Mouse (Mus musculus) heart, postnatal 10 days (tissue): ENCODE results near the gene Ccdc92b. TPM values are rescaled to one million over a fixed set of nuclear protein-coding genes. Genes with fewer than 3 reads are reported as not detected.

Source experiments
- DNase-seq, 2 experiments: peaks; one replicate each; pipeline ENCODE4 v3.0.0; 2021
- intact Hi-C: fragments of 180-260 bp; cut with DNase I; formaldehyde crosslinking; loops from one replicate; pipeline ENCODE4 v1.15.1; 2025
- total RNA-seq, 2 experiments: library from RNA; stranded (reverse); gene quantifications; 2 replicates each; pipeline ENCODE4 v1.2.3; 2021

The Ccdc92b gene
- total RNA-seq, 2 experiments from 2014 or later = 0.45 to 0.52 TPM

DNA sequence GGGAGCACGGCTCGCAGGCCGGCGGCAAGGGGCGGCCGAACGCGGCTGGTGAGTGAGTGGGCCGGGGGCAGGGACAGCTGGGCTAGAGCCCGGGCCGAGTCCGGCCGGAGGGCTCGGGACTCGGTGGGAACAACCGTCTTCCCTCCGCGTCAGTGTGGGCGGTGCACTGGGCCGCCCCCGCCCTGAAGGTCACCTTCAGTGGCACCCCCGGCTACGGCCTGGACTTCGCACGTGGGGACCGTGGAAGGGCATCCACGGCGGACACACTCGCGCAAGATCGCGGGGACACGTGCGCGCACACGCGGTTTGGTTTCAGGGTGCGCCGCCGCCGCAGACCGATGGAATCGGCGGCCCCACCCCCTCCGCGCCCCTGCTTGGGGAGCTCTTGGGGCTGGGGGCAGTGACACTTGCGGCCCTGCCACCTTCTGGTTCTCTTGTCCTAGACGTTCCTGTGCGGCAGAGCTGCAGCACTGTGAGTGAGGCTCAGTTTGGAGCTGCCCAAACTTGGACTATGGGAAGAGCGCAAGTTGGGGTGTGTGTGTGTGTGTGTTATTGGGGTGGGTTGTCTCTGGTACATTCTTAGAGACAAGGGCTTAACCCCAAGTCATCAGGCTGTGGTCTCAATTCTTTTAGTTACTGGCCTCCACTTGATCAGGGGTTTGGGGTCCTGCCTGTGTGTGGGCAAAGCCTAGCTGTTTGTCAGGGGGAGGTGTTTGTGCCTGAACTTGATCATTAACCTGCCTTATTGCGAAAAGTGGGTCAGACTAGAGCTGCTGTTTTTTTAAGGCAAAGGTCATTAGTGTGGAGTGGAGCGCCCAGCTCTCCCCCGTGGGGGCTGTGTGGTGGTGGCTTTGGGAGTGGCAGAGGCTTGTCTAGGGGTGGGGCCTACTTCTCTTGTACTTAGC, 30.5 kb downstream of the Ccdc92b start:
- intact Hi-C loops = no loop called here
- peak; percentile 36 to 48 for DNase-seq

DNA sequence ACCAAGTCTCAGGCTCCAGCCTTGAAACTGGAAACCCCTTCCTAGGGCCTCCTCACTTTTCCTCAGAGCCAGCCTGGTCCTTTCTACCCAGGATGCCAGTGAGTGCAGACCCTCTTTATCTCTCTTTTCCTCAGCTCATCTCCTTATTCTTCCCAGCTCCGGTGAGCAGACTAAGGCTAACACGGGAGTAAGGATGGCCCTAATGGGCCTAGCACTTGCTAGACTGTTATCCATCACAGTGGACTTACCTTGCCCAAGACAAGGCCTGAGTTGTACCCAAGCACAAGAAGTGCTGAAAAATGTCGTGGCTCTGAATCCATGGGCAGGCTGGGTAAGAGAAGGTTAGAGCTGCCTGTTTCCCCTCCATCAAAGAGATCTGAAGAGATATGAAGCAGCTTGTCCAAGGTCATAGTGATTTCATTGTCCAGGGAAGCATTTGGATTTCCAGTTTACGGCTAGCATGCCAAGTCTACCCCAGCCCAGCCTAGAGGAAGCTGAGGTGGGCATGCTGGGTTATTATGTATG, 31.2 kb downstream of the Ccdc92b start:
- intact Hi-C loops = no loop called here
- no peak for DNase-seq

DNA sequence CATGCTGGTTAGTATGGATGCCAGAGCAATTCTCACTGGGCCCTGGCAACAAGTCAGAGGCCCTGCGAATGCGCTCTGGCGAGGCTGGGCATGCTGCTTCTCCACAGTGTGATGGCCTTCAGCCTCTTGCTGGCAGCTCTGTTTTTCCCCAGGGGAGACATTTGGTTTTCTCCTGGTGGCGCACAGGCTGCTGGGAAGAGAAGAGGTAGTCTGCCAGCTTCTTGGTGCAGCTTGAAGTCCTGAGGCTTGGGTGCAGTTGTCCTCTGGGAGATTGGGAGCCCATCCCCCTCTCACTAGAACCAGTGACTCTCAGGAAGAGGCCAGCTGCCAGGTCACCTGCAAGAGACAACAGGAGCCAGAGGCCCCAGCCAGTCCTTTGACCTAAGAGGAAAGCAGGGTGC, 33.4 kb downstream of the Ccdc92b start:
- intact Hi-C loops = no loop called here
- DNase-seq = peak; percentile 72 to 84

DNA sequence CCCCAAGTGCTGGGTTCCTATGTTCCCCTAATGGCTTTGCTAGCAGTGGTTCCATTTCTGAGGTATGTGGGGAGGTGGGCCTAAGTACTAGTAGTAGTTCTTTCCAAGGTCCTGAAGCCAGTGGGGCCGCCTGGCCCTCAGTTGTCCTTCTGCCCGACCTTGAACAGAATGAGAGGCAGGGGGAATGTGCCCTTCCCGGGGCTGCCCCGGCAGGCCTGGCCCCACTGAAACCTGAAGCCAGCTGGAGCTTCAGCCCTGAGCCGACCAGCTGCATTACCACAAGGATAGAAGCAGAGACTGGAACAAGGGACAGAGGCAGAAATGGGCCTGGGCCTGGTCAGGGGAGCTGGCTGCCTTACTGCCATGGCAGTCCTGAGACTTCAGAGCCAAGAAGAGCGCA, 34.0 kb downstream of the Ccdc92b start:
- intact Hi-C loops = no loop called here
- peak; percentile 59 to 68 for DNase-seq

DNA sequence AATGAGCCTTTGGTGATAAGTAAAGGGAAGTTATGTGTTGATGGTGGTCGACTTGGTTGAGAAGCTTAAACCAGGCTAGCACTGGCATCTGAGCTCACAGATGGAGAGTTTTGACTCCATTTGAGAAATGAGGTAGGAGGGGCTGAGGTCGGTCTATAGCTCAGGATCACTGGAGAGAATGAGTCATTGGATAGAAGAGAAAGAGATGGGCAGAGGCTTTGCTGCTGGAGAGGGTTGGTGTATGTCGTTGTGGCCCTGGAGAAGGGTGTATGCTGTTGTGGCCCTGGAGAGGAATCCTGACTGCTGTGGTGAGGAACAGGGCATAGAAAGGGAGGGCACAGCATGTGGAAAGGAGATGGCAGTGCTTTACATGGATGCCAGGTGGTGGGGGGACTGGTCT, 36.5 kb downstream of the Ccdc92b start:
- intact Hi-C loops = no loop called here
- DNase-seq = no peak

DNA sequence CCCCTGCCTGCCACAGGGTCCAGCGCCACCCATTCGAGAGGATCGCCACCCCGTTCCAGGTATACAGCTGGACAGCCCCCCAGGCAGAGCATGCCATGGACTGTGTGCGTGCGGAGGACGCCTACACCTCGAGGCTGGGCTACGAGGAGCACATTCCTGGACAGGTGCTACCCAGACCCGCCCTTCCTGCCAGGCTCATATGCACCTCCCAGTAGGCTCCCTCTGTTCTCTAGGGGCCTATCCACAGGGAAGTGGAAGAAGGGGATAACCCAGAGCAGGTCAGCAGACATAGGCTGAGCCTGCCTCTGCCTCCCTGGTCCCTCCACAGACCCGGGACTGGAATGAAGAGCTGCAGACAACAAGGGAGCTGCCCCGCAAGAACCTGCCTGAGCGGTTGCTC, 40.9 kb downstream of the Ccdc92b start:
- no peak for DNase-seq
- intact Hi-C loops = no loop called here

DNA sequence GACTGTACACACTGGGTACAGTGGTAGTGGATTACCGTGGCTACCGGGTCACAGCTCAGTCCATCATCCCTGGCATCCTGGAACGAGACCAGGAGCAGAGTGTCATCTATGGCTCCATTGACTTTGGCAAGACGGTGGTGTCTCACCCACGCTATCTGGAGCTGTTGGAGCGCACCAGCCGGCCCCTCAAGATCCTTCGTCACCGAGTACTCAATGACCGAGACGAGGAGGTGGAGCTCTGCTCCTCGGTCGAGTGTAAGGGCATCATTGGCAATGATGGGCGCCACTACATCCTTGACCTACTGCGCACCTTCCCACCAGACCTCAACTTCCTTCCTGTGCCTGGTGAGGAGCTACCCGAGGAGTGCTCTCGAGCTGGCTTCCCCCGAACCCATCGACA, 42.2 kb downstream of the Ccdc92b start:
- intact Hi-C loops = no loop called here

DNA sequence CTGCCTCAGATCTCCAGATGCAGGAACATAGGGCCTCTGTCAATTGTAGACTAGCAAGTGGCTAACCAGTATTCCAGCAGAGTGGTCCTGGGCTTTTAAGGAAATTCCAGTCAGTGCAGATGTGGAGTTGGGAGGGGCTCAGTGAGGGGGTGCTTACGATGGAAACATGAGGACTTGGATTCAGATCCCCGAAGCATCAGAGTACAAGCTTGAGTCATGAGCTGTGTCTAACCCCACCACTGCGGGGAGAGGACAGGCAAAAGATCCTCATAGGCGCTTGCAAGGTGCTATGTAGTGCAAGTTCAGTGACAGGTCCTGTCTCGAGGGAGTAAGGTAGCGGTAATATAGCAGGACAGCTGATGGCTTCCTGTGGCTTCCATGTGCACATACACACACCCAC, 42.8 kb downstream of the Ccdc92b start:
- intact Hi-C loops = no loop called here
- DNase-seq = no peak

More for the DNA sequence above, 42.2 kb downstream of the Ccdc92b start:
- no peak for DNase-seq

DNA sequence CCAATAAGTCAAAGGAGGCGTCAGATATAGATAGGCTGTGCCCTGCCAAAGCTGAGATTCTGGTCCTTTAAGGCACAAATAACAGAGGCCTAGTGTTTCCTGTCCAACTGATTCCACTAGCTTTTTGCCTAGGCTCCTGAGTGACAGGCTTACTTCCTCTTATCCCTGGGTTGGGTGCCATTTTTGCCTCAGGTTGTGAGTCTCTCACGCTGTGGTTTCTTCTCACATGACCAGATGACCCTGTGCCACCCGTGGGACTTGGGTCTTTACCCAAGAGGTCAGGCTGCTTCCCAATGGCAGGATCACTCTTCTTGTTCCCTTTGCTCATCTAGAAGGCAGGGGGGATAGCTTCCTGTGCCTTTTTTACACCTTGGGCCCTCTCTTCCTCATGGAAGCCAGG, 44.9 kb downstream of the Ccdc92b start:
- no peak for DNase-seq
- intact Hi-C loops = no loop called here

DNA sequence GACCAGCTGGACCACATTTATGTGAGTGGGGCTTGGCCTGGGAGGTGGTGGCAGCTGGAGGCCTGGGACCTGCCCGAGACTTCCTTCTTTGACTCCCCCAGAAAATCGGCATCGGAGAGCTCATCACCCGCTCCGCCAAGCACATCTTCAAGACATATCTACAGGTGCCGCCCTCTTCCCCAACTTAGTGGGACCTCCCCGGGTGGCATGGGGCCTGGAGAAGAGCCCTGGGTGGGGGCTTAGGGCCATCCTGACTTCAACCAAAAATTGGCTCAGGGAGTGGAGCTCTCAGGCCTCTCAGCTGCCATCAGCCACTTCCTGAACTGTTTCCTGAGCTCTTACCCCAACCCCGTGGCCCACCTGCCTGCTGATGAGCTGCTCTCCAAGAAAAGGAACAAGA, 45.5 kb downstream of the Ccdc92b start:
- intact Hi-C loops = no loop called here
- no peak for DNase-seq

DNA sequence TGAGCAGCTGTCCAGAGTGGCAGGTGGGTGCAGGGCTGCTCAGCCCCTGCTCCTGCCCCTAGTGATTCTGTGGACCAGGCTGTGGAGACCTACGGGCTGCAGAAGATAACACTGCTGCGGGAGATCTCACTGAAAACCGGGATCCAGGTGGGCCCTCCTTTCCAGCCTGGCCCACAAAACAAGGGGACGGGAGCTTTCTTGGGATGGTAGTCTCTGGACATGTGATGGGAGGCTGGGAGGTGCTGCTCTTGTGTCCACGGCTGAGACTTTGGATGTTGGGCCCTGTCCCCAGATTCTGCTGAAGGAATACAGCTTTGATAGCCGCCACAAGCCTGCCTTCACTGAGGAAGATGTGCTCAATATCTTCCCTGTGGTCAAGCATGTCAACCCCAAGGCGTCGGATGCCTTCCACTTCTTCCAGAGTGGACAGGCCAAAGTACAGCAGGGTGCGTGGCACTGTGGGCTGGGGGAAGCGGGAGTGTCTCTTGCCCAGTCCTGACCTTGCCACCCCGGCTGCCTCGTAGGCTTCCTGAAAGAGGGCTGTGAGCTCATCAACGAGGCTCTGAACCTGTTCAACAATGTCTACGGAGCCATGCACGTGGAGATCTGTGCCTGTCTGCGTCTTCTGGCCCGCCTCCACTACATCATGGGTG, 46.4 kb downstream of the Ccdc92b start:
- intact Hi-C loops = no loop called here
- no peak for DNase-seq

DNA sequence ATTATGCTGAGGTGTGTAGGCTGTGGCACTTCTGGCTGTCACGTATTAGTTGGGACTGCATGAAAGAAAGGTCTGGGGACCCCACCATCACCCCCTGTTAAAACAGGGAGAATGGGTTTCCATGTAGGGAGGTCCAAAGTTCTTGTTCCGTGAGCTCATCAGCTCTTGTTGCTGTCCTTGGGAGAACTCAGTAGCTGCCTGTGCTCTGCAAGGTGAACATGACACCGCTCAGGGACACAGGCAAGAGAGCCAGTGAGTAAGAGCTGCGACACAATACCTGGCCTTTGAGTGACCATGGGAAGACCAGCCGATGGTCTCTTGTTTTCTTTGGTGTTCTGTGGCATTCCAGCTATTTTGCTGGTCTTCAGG, 46.9 kb downstream of the Ccdc92b start:
- intact Hi-C loops = no loop called here
- DNase-seq = no peak

GRCm38 (mm10) chr11:74666776-74667581, 47.6 kb downstream of the Ccdc92b start:
- DNase-seq = no peak
- intact Hi-C loops = no loop called here

GRCm38 (mm10) chr11:74667582-74668010, 48.2 kb downstream of the Ccdc92b start:
- DNase-seq = no peak

GRCm38 (mm10) chr11:74668466-74668865, 49.1 kb downstream of the Ccdc92b start:
- intact Hi-C loops = no loop called here
- no peak for DNase-seq

More at GRCm38 (mm10) chr11:74667582-74668010, 48.2 kb downstream of the Ccdc92b start:
- intact Hi-C loops = no loop called here

DNA sequence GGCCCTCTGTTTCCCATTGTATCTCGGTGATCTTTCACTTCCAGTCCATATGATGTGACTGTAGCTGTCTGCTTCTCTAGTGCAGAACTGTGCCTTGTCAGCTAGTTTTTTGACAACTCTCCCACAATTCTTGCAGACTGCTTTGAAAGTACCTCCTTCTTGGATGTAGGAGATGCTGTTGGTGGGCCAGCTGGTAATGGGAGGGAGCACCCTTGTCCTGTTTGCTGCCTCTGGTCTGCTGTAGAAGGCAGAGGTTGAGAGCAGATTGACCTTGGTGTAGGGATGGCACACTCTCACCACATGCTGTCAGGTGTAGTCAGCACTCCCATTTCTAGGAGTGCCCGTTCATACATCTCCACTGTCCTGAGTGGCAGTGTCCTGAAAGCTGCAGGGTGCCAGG, 49.6 kb downstream of the Ccdc92b start:
- intact Hi-C loops = no loop called here
- DNase-seq = no peak

DNA sequence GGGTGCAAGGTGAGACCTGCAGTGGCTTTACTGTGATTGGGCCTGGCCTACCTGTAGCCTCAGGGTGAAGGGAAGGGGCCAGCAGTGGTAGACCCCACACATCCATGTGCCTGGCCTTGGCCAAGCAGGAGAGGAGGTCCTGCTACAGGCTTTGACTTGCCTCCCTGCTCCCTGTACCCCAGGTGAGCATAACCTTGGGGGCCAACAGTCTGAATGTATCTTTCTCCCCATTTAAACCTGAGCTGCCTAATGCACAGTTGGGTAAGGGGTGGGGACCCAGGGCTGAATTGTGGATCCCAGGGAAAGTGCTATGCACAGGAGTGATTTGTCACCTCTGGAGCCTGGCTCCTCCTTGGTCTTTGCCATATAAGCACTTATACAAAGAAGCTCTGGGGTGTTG, 50.7 kb downstream of the Ccdc92b start:
- no peak for DNase-seq

GRCm38 (mm10) chr11:74671013-74671412, 51.6 kb downstream of the Ccdc92b start:
- DNase-seq = no peak
- intact Hi-C loops = no loop called here

More for the DNA sequence above, 50.7 kb downstream of the Ccdc92b start:
- intact Hi-C loops = no loop called here

GRCm38 (mm10) chr11:74671839-74672238, 52.4 kb downstream of the Ccdc92b start:
- intact Hi-C loops = no loop called here

GRCm38 (mm10) chr11:74672901-74673513, 53.6 kb downstream of the Ccdc92b start:
- intact Hi-C loops = no loop called here
- no peak for DNase-seq

More at GRCm38 (mm10) chr11:74671839-74672238, 52.4 kb downstream of the Ccdc92b start:
- DNase-seq = no peak
